Mouse (Mus musculus) thymus, adult 2 months (tissue): ENCODE data around the gene Casp8ap2. TPM values are rescaled to one million over a fixed set of nuclear protein-coding genes. Genes with fewer than 3 reads are reported as not detected.

Experiments used
- DNase-seq: peaks from one replicate; pipeline ENCODE4 v3.0.0; 2021
- H3K27ac ChIP-seq: fragments of 200-500 bp; 2 replicates; pipeline ENCODE4 v1.5.1; 2012; ENCODE audit warnings: low read length, control low read depth; ENCODE audit not compliant: control insufficient read depth, insufficient read depth
- H3K27me3 ChIP-seq: fragments of 200-500 bp; 2 replicates; pipeline ENCODE4 v1.6.1; 2012; ENCODE audit warnings: mild to moderate bottlenecking, low read length, moderate library complexity, mixed read lengths; ENCODE audit not compliant: control insufficient read depth, insufficient read depth
- H3K36me3 ChIP-seq: fragments of 200-500 bp; 2 replicates; pipeline ENCODE4 v1.6.1; 2012; ENCODE audit warnings: mild to moderate bottlenecking, low read length, moderate library complexity; ENCODE audit not compliant: control insufficient read depth, insufficient read depth
- H3K4me1 ChIP-seq: fragments of 200-500 bp; replicated peaks from 2 replicates; pipeline ENCODE4 v1.6.1; 2012; ENCODE audit warnings: low read length; ENCODE audit not compliant: control insufficient read depth, insufficient read depth
- H3K4me3 ChIP-seq: fragments of 200-500 bp; 2 replicates; pipeline ENCODE4 v1.5.1; 2012; ENCODE audit warnings: mild to moderate bottlenecking, low read length, control low read depth, moderate library complexity; ENCODE audit not compliant: control insufficient read depth, insufficient read depth
- CTCF ChIP-seq: fragments of 200-500 bp; IDR thresholded peaks from 2 replicates; pipeline ENCODE4 v1.5.1; 2012; ENCODE audit warnings: mild to moderate bottlenecking, control low read depth, low read length, moderate library complexity, borderline replicate concordance; ENCODE audit not compliant: control insufficient read depth, poor library complexity, insufficient read depth; ENCODE audit errors: extremely low read depth
- POLR2A ChIP-seq: fragments of 200-500 bp; IDR thresholded peaks from 2 replicates; pipeline ENCODE4 v1.6.1; 2012; ENCODE audit warnings: mild to moderate bottlenecking, low read length, control low read depth, moderate library complexity; ENCODE audit not compliant: control insufficient read depth, poor library complexity, insufficient read depth; ENCODE audit errors: extremely low read depth
- WGBS: fragments of 180-500 bp; shearing (Covaris S2); methylation state at CpG from one replicate; pipeline ENCODE4 v1.1.7; 2018; 5-methylcytosine and 5-hydroxymethylcytosine counted together
- polyA plus RNA-seq: library from polyadenylated mRNA; depleted of rRNA; stranded (reverse); fragments of >200 nt; gene quantifications from 2 replicates; pipeline ENCODE4 v1.2.3, GENCODE M21; 2012

The Casp8ap2 gene
- polyA plus RNA-seq, 1 experiment, result 5.4 TPM

GRCm38 (mm10) chr4:32588237-32588636, 27.0 kb upstream of the Casp8ap2 start:
- no peaks in the 10 kb centered on the region for H3K36me3 ChIP-seq
- TF ChIP-seq POLR2A, result no peak
- TF ChIP-seq CTCF, result no peak
- WGBS, result 29% methylated on average over 6 of the region's 6 CpGs
- no peak for DNase-seq
- H3K27ac ChIP-seq, result no peak overlapping the region
- H3K4me3 ChIP-seq, result no peak overlapping the region
- no peaks in the 10 kb centered on the region for H3K27me3 ChIP-seq
- H3K4me1 ChIP-seq, result no peaks in the 10 kb centered on the region; the same call in 1 of the 2 replicates

GRCm38 (mm10) chr4:32601135-32601534, 14.1 kb upstream of the Casp8ap2 start:
- 26% methylated on average over 12 of the region's 12 CpGs for WGBS
- no peaks in the 10 kb centered on the region for H3K27me3 ChIP-seq
- DNase-seq, result peak; percentile 55
- no peak overlapping the region for H3K27ac ChIP-seq
- no peaks in the 10 kb centered on the region for H3K36me3 ChIP-seq
- H3K4me3 ChIP-seq, result no peak overlapping the region
- no peak for TF ChIP-seq CTCF
- TF ChIP-seq POLR2A, result no peak
- no peaks in the 10 kb centered on the region for H3K4me1 ChIP-seq

DNA sequence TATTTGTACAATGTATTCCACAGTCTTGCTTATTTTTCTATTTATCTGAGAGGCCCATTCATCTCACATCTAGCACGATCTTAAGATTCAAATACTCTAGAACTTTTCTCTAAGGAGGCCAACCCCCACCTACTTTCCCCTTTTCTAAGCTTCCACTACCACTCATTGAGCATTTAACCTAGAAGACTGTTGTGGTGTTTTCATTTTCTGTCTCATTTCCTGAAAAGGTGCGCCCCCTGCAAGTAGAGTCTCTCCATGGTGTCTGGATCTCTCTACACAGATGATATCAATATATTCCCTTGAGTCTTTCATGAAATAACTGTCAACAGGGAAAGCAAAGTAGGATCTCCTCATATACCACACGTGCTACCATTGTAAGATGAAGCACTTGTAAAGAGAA, 12.6 kb upstream of the Casp8ap2 start, which contains the start of gene Gja10:
Gene Gja10 (minus strand): TSS at position 101 of the 400 bp plus-strand sequence.
- no peaks in the 10 kb centered on the region for H3K27me3 ChIP-seq
- no peaks in the 10 kb centered on the region for H3K4me1 ChIP-seq
- H3K27ac ChIP-seq, result no peak within 1 kb of the TSS
- H3K4me3 ChIP-seq, result no peak within 1 kb of the TSS
- WGBS, result 61% methylated on average over 3 of the region's 3 CpGs
- H3K36me3 ChIP-seq, result no peaks in the 10 kb centered on the region
- TF ChIP-seq POLR2A, result no peak
- TF ChIP-seq CTCF, result no peak
- DNase-seq, result no peak

GRCm38 (mm10) chr4:32621637-32622036, 6.4 kb downstream of the Casp8ap2 start:
- TF ChIP-seq CTCF (no peak), POLR2A (no peak)
- peaks cover 2% of the 10 kb centered on the region for H3K4me1 ChIP-seq
- H3K27me3 ChIP-seq, result no peaks in the 10 kb centered on the region
- no peak for DNase-seq
- no peak overlapping the region for H3K27ac ChIP-seq
- H3K4me3 ChIP-seq, result no peak overlapping the region
- H3K36me3 ChIP-seq, result peaks cover 9% of the 10 kb centered on the region; the same call in 1 of the 2 replicates

- no peak for DNase-seq
- H3K27me3 ChIP-seq, result no peaks in the 10 kb centered on the region
- H3K27ac ChIP-seq, result no peak overlapping the region
- no peak for TF ChIP-seq POLR2A
- TF ChIP-seq CTCF, result no peak
- H3K36me3 ChIP-seq, result peaks cover 29% of the 10 kb centered on the region
- WGBS, result 92% methylated on average over 5 of the region's 5 CpGs
- no peaks in the 10 kb centered on the region for H3K4me1 ChIP-seq
- no peak overlapping the region for H3K4me3 ChIP-seq
Measured at GRCm38 (mm10) chr4:32651669-32652068, 36.4 kb downstream of the Casp8ap2 start.

DNA sequence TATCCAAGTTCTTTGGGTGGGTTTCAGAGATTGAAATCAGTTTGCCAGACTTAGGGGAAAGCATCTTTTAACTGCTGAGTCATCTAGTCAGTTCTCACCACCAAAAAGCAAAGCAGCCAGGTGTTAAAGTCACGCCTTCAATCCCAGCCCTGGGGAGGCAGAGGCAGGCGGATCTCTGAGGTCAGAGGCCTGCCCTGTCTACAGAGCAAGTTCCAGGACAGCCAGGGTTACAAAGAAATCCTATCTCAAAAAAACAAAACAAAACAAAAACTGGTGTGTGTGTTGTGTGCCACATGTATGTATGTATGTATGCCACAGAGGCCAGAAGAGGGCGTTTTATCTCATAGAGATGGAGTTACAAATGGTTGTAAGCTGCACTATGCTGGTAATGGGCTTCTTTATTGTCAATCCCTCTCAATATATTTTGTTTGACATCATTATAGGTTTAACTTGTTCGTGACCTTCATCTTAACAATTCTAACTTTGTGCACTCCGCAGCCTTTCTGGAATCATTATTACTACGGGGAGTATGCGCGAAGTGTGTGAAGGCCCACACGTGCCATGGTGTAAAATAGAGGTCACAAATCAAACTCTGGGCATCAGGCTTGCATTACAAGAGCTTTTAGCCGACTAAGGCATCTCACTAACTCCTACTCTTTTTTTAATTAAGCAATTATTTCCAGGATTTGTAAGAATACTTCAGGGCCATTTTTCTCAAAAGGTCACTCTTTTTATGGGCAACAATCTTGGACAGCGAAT, 41.1 kb downstream of the Casp8ap2 start:
- Histone ChIP-seq H3K36me3 (peaks cover 7% of the 10 kb centered on the region), H3K4me3 (peak overlapping the region; percentile 82), H3K27me3 (no peaks in the 10 kb centered on the region), H3K27ac (peak overlapping the region; percentile 77), H3K4me1 (no peaks in the 10 kb centered on the region)
- WGBS, result 70% methylated on average over 11 of the region's 11 CpGs
- TF ChIP-seq POLR2A, result no peak
- no peak for TF ChIP-seq CTCF
- no peak for DNase-seq
